Mouse (Mus musculus): ENCODE measurements at regions not wholly inside any gene's neighbourhood (a gene's known extent, or its start where the extent isn't known, plus 50 kb on each side); places are given as distances from the start of the nearest gene placed in this dataset.

DNA sequence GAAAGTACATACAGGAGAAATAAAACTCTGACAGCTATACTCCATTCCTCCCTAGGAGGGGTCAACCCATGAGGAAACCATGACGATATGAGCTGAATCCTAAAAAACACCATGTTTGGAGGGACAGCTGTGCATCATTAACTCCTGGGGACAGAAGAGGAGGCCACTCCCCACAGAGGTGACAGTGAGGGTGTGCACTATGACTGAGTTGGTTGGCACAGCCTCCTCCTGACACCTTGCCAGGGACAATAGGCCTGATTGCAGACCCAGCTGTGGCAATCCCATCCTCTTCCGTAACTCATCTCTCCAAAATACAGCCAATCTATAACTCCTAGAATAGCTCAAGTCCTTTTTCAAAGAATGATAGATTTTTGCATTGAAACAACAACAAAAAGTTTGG lies 112.0 kb downstream of the Rbm43 start:
- DNase-seq = no peak

DNA sequence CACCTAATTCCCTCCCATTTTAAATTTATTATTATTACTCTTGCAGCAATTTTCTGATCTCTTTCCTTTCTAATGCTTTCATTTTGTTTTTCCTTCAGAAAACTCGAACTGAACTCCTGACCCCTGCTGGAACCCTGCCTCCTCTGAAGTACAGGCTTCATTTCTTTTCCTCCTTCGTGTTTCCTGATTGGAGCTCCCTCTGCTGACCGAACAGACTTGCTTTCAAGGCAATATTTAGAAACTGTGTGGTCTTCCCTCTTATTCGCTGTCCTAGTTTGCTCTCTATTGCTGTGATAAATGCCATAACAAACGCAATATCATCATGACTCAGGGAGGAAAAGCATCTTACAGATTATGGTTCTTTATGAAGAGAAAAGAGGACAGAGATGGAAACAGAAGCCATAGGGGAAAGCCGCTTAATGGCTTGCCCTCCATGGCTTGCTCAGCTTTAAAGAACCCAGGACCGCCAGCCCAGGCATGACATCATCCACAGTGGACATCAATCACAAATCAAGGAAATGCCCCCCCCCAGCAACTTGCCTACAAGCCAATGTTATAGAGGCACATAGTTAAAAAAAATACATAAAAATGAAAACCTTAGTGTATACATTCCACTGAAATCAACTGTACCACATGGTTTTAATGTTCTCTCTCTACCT lies 104.5 kb downstream of the Rbm43 start:
- DNase-seq = peak; percentile 55

DNA sequence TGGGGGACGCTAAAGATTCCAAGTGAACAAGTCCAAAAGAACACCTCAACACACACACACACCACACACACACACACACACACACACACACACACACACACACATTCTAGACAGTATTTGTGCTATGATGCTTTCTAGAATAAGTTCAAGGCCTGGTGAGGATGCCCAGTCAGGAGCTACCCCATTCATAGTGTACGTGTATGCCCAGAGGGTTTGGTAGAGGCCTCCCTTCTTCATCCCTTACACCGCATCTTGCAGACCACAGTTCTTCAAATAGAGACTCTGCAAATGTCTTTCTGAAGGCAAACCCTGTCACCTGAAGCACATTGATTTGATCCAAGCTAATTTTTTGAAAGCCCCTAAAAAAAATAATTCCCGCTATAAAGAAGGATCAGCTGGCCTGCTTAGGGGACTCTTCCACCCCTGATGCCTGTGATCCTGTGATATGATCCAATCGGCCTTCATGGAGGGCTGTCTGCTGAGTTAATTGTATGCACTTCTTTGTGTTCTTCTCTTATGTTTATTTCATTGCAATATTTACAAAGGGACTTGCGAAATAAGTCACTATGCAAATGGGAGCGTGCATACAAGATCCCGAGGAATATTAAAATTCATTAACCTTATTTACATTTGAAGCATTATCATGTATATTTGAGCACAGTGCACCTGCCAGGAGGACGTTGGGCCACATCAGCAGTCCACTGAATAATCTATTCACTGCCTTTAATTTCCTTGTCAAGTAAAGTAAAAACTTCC lies 103.8 kb downstream of the Rbm43 start:
- no peak for DNase-seq

DNA sequence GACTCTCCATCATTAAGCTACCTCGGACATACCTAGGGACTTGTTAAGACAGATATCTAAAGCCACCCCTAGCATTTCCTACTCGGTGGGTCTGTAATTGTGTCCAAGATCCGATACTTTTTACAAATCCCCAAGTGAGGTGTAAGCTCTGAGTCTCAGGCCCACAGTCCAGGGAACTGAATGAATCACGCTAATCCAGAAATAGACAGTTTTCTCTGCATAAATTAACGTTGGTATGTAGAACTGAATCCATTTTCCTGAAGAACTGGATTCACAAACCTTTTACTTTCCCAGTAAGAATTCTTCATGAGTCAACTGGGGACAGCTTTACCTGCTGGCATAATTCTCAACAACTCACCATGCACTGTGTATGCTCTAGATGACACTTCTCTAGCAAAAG lies 97.1 kb downstream of the Rbm43 start:
- no peak for DNase-seq

DNA sequence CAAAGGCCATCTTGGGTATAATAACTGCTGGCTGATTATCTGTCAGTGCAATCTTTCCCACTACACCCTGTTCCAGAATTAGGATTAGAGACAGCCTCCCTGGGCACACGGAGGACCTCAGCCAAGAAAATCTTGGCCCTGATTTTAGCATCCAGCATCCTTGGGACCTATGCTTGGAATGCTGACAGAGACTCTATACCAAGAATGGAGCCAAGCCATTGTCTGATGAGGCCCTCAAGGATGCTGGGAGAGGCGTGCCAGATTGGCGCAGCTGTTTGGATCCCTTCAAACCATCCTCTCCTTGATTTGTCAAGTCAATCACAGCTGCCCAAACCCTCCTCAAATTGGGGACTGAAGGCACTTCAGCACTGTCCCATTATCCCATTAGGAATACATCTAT lies 94.2 kb downstream of the Rbm43 start:
- no peak for DNase-seq

DNA sequence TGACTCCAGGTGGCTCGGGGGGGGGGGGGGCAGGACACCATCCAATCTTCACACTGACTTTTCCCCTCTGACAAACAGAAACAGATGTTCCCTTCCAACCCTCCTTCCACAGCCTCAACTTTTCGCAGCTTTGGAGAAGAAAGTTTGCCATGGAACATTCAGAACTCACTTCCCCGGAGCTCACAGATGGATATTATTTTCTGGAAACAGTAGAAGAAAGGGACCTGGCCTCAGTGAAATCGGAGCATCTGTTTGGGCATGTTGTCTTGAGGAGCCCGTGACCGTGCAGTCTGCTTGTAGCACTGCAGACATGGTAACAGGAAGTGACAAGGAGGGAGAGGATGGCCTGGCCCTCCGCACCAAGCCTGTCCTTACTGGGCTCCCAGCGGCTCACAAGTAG lies 90.1 kb downstream of the Rbm43 start:
- DNase-seq = no peak

DNA sequence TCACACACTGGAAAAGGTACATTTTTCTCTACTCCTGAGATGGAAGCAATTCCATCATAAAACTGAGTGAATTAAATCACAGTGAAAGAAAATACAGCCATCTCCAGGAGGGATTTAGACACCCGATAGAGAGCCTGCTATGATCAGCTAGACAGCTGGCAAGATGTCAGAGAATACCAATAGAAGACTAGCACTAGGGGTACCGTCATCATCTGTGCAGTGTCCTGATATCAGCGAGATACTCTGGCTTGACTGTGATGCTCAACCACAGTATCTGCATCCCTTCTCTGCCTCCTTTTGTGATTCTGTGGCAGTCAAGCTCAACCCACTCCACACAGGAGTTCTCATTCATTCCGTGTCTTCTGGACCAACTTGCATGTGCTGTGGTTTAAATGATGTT lies 87.4 kb downstream of the Rbm43 start:
- DNase-seq = no peak

DNA sequence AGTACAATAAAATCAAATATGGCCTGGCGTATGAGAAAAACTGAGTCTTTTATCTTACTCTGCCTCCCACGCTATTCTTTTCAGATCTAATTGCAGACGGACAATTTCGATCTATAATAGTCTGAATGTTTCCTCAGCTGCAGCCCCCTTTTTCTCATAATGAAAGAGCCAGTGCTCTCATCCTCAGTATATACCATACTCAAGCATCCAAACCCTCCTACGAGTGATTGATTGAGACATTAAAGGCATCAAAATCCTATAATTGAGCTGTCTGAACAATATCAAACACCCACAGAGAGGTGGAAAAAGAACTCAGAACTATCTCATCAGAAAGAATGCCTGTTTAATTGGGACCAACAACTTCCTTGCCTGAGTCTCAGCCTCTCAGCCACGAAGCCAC lies 87.0 kb downstream of the Rbm43 start:
- DNase-seq = no peak

DNA sequence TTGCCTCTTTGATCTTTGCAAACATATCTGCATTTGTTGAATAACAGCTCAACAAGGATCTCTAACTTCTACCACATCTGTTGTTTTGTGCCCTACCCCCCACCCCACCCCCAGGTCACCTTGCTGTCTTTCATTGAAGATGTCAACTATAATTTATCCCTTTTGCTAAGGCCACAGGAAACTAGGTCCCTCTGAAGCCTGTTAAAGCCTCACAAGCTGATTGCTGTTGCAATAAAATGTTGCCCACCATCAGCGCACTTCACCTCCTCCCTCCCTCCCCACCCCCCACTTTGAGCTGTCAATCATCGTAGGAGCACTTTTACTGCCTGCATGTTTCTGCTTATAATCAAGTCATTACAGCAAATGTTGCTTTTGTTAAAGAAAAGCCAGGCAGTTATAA lies 86.5 kb downstream of the Rbm43 start:
- DNase-seq = no peak

DNA sequence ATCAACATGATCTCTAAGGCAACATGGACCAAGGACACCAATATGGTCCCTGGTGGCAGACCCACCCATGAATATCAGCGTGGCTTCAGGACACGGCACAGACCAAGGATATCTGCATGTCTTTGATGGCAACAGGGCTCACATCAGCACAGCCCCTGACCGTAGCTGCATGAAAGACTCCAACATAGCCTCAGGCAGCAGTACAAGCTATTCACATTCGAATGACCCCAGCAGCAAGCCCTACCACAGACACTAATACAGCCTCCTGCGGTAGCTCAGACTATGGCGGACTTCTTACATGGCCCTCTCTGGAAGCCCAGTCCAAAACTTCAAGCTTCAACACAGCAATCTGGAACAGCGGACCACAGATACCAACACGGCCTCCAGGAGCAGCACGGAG lies 84.4 kb downstream of the Rbm43 start:
- DNase-seq = no peak

DNA sequence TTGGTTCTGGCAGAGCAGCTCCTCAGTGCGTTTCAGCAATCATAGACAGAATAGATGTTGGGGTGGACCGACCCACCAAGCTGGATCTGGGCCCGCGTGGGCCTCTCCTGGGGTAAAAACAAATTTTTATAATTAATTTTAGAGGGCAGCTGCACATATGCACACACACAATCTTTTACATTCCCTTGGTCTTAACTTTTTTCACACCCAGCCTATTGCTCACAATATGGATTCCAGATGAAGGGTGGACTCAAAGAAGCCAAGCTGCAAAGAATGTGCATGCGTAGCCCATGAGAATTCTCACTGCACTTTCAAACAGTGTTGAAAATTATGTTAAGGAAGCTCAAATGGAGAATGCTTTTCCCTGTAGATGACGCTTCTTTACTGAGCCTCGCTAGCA lies 83.3 kb downstream of the Rbm43 start:
- no peak for DNase-seq

DNA sequence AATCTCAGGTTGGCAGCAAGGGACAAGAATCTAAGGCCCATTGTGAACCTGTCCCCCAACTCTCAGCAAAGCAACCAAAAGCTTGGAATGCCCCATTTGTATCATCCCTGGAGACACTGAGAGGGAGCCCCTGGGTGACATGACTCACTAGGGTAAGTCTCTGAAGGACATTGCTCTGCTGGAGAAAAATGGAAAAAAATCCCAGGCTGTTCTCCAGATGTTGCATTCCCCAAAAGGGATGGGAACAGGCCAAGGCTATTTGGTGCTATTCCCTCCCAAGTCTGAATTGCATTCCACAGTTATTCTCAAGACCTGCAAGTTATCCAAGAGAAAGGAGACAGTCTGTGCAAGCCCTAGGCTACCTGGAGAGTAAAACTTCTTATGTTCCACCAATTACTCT lies 77.7 kb downstream of the Rbm43 start:
- no peak for DNase-seq

DNA sequence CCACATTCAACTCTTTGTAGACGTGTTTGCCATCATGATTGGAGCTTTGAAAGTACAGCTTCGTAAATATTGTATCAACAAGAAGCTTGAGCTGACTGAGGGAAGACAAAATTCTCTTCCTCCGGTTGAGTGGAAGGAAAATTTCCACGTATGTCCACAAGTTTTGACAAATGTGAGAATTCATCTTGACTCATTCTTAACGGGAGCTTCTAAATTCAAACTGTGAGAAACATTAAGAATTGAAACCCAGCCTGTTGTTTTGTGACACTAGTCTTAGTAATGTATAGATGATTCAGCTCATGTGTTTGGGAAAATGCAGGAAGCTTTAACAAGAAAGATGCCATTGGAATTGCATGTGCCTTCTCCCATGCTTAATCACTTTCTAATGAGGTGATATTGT lies 68.9 kb downstream of the Rbm43 start:
- DNase-seq = no peak

DNA sequence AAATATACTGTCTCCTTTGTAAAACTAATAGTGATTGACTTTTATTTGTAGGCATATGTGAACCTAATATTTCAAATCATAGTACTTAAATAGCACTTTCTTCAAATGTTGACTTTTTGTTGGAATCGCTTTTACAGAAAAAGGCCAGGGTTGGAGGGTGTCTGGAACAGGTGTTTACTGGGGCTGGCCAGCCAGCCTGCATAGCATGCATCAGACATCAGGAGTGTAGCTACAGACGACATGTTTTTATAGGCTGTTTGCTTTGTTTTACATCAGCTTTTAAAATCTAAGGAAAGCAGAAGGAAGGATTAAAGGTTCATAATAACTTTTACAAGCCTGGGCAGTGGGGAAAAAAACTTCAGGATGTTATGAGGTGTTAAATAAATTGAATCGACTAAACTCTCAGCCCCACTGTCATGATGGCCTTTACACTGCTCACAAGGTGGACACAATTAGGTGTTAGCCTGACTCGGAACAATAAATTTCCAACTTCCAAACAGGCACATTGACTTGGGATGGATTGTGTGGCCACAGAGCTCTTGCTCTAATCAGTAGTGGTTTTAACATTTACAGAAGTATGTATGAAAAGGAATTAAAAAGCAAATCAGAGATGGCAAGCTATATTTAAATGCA lies 66.0 kb downstream of the Rbm43 start:
- DNase-seq = no peak

DNA sequence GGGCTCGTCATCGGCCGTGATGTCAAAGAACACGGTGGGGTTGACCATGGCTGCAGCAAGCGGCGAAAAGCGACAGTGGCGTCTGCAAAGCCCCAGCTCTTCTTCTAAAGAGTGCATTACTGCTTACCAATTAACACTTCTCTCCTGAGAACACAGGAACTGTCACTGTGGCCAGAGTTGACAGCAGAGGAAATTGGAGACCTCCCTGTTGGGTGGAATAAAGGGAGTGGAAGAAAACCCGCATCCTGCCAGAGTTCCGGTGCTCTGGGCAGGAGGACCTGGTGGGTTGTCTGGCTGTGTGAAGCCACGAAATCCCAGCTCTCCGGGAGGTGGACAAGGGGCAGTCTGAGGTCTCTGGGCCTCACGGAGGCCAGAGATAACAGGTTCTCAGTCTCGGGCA lies 63.4 kb downstream of the Rbm43 start:
- no peak for DNase-seq
